Mouse (Mus musculus): ENCODE results near the gene Dtnb.
"Not testable (repeated sequence)": the region's sequence is repeated elsewhere in the genome, so short reads cannot be mapped to it uniquely, and the experiment has no call there.

DNA sequence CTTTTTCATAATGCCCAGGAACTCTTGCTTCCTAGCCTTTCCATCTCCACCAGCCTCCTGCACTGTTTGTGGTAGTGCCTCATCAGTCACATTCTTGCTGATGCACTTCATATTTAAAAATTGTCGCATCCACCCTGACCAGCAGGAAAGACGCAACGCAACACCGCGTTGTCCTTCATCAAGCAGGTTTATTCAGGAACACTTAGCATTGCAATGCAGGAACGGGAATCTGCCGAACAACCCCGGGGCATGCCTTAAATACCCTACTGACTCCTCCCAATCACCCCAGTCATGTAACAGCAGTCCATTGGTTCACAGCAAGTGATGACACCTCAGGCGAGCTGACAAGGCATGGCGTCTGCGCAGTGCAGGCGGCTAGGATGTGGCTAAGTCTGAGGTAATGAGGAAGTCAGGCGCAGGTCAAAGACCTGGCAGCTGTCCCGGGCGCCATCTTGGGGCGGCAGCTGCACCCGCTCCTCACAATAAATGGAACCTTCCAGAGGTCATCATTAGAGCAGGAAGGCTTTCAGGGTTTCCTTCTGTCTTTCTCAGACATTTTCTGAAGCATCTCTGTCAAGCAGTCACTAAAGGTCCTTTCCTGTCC is 118.8 kb downstream of the Dtnb start:
- not testable (repeated sequence) for TF ChIP-seq EP300, CTCF (IDR thresholded peaks at IDR 0.05; ENCODE audit: low read depth)

Measured in liver, embryonic 14.5 days (tissue).